Mouse (Mus musculus) olfactory bulb, adult 2 months (tissue): ENCODE results near the gene Atp6v0e2.

Source experiments
- CTCF ChIP-seq: fragments of 200-500 bp; IDR thresholded peaks from 2 replicates; pipeline ENCODE4 v1.5.1; 2012; ENCODE audit warnings: low read depth, mild to moderate bottlenecking, low read length, moderate library complexity; ENCODE audit not compliant: insufficient read depth
- POLR2A ChIP-seq: fragments of 200-500 bp; IDR thresholded peaks from 2 replicates; pipeline ENCODE4 v1.6.1; 2012; ENCODE audit warnings: mild to moderate bottlenecking, low read depth, low read length, moderate library complexity; ENCODE audit not compliant: insufficient read depth

GRCm38 (mm10) chr6:48566312-48566711 is 28.9 kb downstream of the Atp6v0e2 start:
- no peak for TF ChIP-seq CTCF
- TF ChIP-seq POLR2A: no peak
